ENCODE assay signal across 19 mouse cellular contexts in genomic region chr10:70763206-70763605, GRCm38 (mm10).
A peak's percentile ranks its signal among the peaks of the same experiment; 100 is the strongest.
DNase-seq lines count a peak whose midpoint lies in the region; ATAC-seq and TF ChIP-seq lines count a peak whose summit lies in the region.
"Had no signal": no experiment of that assay in that cellular context is flagged by ENCODE, and none has a peak within 500 bp of the region (broad histone marks: within the 10 kb centered on the region; RNA-seq: fewer than 3 reads in every experiment).

No protein-coding gene starts in this region.

- peak; percentile 28; the same call in 1 of the 2 replicates for ATAC-seq in stomach, embryonic 14.5 days (ENCODE audit: insufficient number of reproducible peaks, insufficient read depth, low FRiP score, low read depth)
- no peak for ATAC-seq in stomach, postnatal 0 days (ENCODE audit: low FRiP score, low TSS enrichment)
- ATAC-seq in megakaryocyte progenitor cell, adult 5-6 weeks (replicated peaks; ENCODE audit: poor library complexity), result no peak
- ATAC-seq: forebrain, embryonic 15.5 days had no signal

- H3K4me1 ChIP-seq in kidney, adult 2 months (ENCODE audit: control insufficient read depth, insufficient read depth, low read length), result no peaks in the 10 kb centered on the region
- H3K4me1 ChIP-seq in stomach, embryonic 14.5 days (ENCODE audit: control insufficient read depth, insufficient read depth, low read length), result 0 out of 2 replicates have a peak, but pooled peaks cover 2% of the 10 kb centered on the region
- no peaks in the 10 kb centered on the region for H3K4me1 ChIP-seq in stomach, postnatal 0 days (replicated peaks; ENCODE audit: control insufficient read depth, insufficient read depth)
- H3K4me1 ChIP-seq: embryonic facial prominence, embryonic 12.5 days; forebrain, embryonic 15.5 days; heart, embryonic 15.5 days had no signal

- 30% methylated on average over 7 of the region's 7 CpGs for WGBS in kidney, adult 2 months
- WGBS in stomach, embryonic 14.5 days, result 19% methylated on average over 7 of the region's 7 CpGs
- WGBS in stomach, postnatal 0 days, result 20% methylated on average over 7 of the region's 7 CpGs

- no peaks in the 10 kb centered on the region; the same call in 1 of the 2 replicates for H3K27me3 ChIP-seq in kidney, adult 2 months (replicated peaks; ENCODE audit: control insufficient read depth, insufficient read depth, low read length)
- no peaks in the 10 kb centered on the region for H3K27me3 ChIP-seq in stomach, embryonic 14.5 days (ENCODE audit: control insufficient read depth, insufficient read depth, low read length)
- H3K27me3 ChIP-seq in stomach, postnatal 0 days (ENCODE audit: control insufficient read depth, insufficient read depth, low read length), result no peaks in the 10 kb centered on the region
- H3K27me3 ChIP-seq: CH12.LX; embryonic facial prominence, embryonic 12.5 days; forebrain, embryonic 15.5 days; heart, embryonic 15.5 days had no signal

- DNase-seq in embryo, embryonic 10.5 days (ENCODE audit: low spot score), result peak; percentile 28
- no peak for DNase-seq in embryo, embryonic 10 days (ENCODE audit: low spot score)
- peak; percentile 2 to 3 for DNase-seq in kidney, postnatal 4 days
- no peak for DNase-seq in kidney, adult 2 months
- no peak for DNase-seq in stomach, postnatal 0 days (ENCODE audit: low spot score)
- DNase-seq: adrenal gland, postnatal 25 days; cerebellum, adult 18-20 months; cerebellum, adult 9-11 months; gastrocnemius, postnatal 36 days; heart, adult 2 months; heart, postnatal 14 days had no signal

- H3K36me3 ChIP-seq in kidney, adult 2 months (ENCODE audit: control insufficient read depth, insufficient read depth, low read length), result no peaks in the 10 kb centered on the region
- no peaks in the 10 kb centered on the region for H3K36me3 ChIP-seq in stomach, embryonic 14.5 days (ENCODE audit: control insufficient read depth, insufficient read depth, low read length)
- no peaks in the 10 kb centered on the region for H3K36me3 ChIP-seq in stomach, postnatal 0 days (ENCODE audit: control insufficient read depth, insufficient read depth, low read length)
- H3K36me3 ChIP-seq: embryonic facial prominence, embryonic 12.5 days; forebrain, embryonic 15.5 days; heart, embryonic 15.5 days had no signal

- H3K4me3 ChIP-seq in kidney, adult 2 months (ENCODE audit: insufficient read depth, low read depth, low read length), result no peak overlapping the region
- no peak overlapping the region for H3K4me3 ChIP-seq in stomach, embryonic 14.5 days (ENCODE audit: low read depth, low read length)
- H3K4me3 ChIP-seq in stomach, postnatal 0 days (ENCODE audit: low read depth, low read length), result no peak overlapping the region
- H3K4me3 ChIP-seq: embryonic facial prominence, embryonic 12.5 days; forebrain, embryonic 15.5 days; heart, adult 2 months; heart, embryonic 15.5 days had no signal

- H3K9ac ChIP-seq in stomach, embryonic 14.5 days (replicated peaks; ENCODE audit: low read depth, low read length), result no peak overlapping the region
- no peak overlapping the region for H3K9ac ChIP-seq in stomach, postnatal 0 days (ENCODE audit: low read length)
- H3K9ac ChIP-seq: embryonic facial prominence, embryonic 12.5 days; forebrain, embryonic 15.5 days; heart, embryonic 15.5 days; hindbrain, embryonic 14.5 days had no signal

- no peak for TF ChIP-seq CTCF in kidney, adult 2 months (conservative IDR thresholded peaks at IDR 0.05; ENCODE audit: insufficient read depth, insufficient read length, low read depth, low read length)
- TF ChIP-seq CTCF in stomach, postnatal 0 days (IDR thresholded peaks at IDR 0.05; ENCODE audit: low read depth), result no peak

- no peak overlapping the region for H3K4me2 ChIP-seq in stomach, embryonic 14.5 days (replicated peaks; ENCODE audit: low read depth, low read length)
- H3K4me2 ChIP-seq in stomach, postnatal 0 days (replicated peaks; ENCODE audit: low read depth), result no peak overlapping the region
- H3K4me2 ChIP-seq: embryonic facial prominence, embryonic 12.5 days; forebrain, embryonic 15.5 days; heart, embryonic 11.5 days; heart, embryonic 15.5 days; hindbrain, embryonic 14.5 days had no signal

- TF ChIP-seq EP300 in stomach, postnatal 0 days (optimal IDR thresholded peaks at IDR 0.05), result no peak

- no peak for TF ChIP-seq POLR2A in kidney, adult 2 months (IDR thresholded peaks at IDR 0.05; ENCODE audit: low read depth, low read length)

- H3K9me3 ChIP-seq in stomach, embryonic 14.5 days (ENCODE audit: control insufficient read depth, low read depth, low read length), result no peaks in the 10 kb centered on the region
- no peaks in the 10 kb centered on the region for H3K9me3 ChIP-seq in stomach, postnatal 0 days (ENCODE audit: control insufficient read depth, low read length)
- H3K9me3 ChIP-seq: embryonic facial prominence, embryonic 12.5 days; forebrain, embryonic 15.5 days; heart, embryonic 15.5 days had no signal

- no peak overlapping the region for H3K27ac ChIP-seq in kidney, adult 2 months (ENCODE audit: insufficient read depth, low read depth, low read length)
- H3K27ac ChIP-seq in stomach, embryonic 14.5 days (ENCODE audit: low read length), result peak overlapping the region; percentile 30; the same call in 1 of the 2 replicates
- H3K27ac ChIP-seq in stomach, postnatal 0 days (replicated peaks), result no peak overlapping the region
- H3K27ac ChIP-seq: embryonic facial prominence, embryonic 12.5 days; forebrain, embryonic 15.5 days; heart, adult 2 months; heart, embryonic 15.5 days; hindbrain, embryonic 14.5 days had no signal

Comparison
In these comparisons a context has a peak if more than half of its experiments do, and no peak if none do; other contexts are left out.
1. DNase-seq: peak in embryo, embryonic 10.5 days (single experiment) and kidney, postnatal 4 days (2 of 2); none in embryo, embryonic 10 days (single experiment), kidney, adult 2 months (single experiment) and stomach, postnatal 0 days (single experiment).